Mouse (Mus musculus) retina, embryonic 14.5 days (tissue): ENCODE measurements around the gene Olfr1269.

ENCODE experiments used
- DNase-seq: peaks from one replicate; pipeline ENCODE4 v3.0.0-alpha.2; 2015; ENCODE audit warnings: low spot score

The Olfr1269 gene

DNA sequence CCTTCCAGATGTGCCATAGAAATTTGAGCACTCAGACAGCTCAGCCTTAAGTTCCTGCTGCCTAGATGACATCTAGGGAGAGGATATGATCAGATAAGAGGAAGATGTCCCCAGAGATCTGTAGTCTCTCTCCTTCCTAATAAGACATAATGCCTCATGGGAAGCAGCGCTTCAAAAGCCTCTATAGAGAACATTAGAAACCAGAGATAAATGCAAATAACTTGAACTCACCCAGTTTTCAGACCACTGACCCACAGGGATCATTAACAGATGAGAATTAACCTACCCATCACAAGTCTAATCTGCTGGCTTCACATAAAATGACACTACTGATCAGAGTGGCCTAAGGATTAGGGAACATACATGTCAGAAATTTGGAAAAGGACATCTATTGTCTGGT lies at the start of gene Olfr1269:
TSS of gene Olfr1269 (minus strand) at position 101 of the 400 bp plus-strand sequence.
- no peak for DNase-seq

DNA sequence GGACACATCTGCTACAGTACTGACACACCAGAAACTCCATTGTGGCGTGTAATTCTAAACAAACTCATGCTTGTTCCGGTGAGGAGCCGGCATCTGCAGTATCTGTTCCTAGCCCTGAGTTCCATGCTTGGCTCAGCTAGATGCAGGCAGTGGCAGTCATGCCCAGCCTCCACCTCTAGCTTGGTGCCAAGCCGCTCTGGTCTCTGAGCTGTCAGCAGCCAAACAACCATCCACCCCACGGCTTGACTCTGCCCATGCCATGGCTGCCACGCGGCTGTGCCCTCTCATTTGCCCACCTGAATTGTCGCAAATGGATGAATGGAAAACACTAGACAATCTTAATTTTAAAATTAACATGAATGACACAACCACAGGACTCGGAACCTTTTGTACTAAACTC lies 32.7 kb upstream of the Olfr1269 start:
- no peak for DNase-seq

DNA sequence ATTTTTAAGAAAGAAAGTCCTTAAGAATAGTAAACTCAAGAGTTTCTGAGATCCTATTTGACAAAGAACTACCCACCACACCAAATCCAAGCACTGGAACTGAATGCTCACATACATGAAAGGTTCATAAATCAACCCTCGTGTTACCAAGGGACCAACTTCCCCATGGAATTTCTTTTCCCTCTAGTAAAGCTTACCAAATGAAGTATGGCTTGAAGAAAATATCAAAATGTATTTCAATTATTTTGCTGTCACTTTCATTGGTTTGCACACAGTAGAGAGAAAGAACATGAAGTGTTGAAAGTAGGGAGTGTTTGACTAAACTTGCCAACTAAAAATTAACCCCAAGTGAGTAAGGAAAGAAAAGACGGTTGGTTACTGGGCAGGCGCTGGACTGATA lies 31.8 kb upstream of the Olfr1269 start, which contains the start of gene Olfr1270:
TSS of gene Olfr1270 (minus strand) at position 101 of the 400 bp plus-strand sequence.
- DNase-seq: no peak

DNA sequence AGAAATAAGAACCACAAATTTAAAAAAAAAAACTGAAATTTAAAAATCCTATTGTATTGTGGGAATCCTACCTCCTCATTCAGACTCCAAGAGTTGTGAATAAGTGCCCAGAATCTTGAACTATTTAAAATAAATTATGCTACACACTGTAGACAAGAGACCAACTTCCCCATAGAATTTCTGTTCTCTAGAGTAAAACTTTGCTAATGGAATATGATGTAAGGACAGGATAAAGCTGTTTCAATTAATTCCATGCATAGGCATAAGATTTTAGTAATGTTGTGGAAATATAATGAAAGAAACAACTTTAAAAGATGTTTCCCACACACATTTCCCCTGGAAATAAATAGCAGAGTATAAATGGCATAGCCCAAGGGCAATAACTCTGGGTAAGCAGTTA lies 21.0 kb upstream of the Olfr1269 start, which contains the start of gene Olfr32:
TSS of gene Olfr32 (minus strand) at position 101 of the 400 bp plus-strand sequence.
- no peak for DNase-seq

DNA sequence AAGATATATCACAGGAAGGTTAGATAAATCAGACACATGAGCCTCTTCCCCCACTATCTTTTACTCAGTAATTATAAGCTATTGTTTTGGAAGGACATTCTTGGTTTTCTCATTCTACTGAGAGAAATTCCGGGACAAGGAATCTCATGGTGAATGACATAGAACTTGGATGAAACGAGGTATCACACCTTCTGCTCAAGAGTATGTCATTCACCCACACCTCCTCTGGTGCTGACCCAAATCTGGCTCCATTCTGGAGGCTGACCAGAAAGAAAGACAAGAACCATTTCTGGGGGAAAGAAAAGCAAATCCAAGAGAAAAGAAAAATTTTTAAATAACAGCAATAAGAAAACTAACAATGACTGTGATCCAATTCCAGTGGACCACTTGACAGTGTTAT lies 51.1 kb downstream of the Olfr1269 start:
- DNase-seq: no peak
